Mouse (Mus musculus): ENCODE measurements at regions not wholly inside any gene's neighbourhood (a gene's known extent, or its start where the extent isn't known, plus 50 kb on each side); places are given as distances from the start of the nearest gene placed in this dataset.

GRCm38 (mm10) chr13:83035962-83036361 is 467.9 kb upstream of the Mef2c start:
- DNase-seq, result no peak

- DNase-seq, result no peak
Measured at GRCm38 (mm10) chr13:83041506-83041905, 462.3 kb upstream of the Mef2c start.

GRCm38 (mm10) chr13:83045516-83045915 is 458.3 kb upstream of the Mef2c start:
- DNase-seq, result no peak

GRCm38 (mm10) chr13:83045970-83046369 is 457.9 kb upstream of the Mef2c start:
- no peak for DNase-seq

- no peak for DNase-seq
Measured at GRCm38 (mm10) chr13:83046571-83047123, 457.2 kb upstream of the Mef2c start.

GRCm38 (mm10) chr13:83055865-83056264 is 448.0 kb upstream of the Mef2c start:
- no peak for DNase-seq

- DNase-seq, result no peak
Measured at GRCm38 (mm10) chr13:83056415-83056814, 447.4 kb upstream of the Mef2c start.

- peak; percentile 61 for DNase-seq
Measured at GRCm38 (mm10) chr13:83064727-83065126, 439.1 kb upstream of the Mef2c start.

- DNase-seq, result no peak
Measured at GRCm38 (mm10) chr13:83065201-83065600, 438.6 kb upstream of the Mef2c start.

- DNase-seq, result no peak
Measured at GRCm38 (mm10) chr13:83066115-83066753, 437.6 kb upstream of the Mef2c start.

GRCm38 (mm10) chr13:83067496-83067895 is 436.3 kb upstream of the Mef2c start:
- no peak for DNase-seq

GRCm38 (mm10) chr13:83068588-83068987 is 435.2 kb upstream of the Mef2c start:
- DNase-seq, result no peak

- no peak for DNase-seq
Measured at GRCm38 (mm10) chr13:83069293-83069692, 434.5 kb upstream of the Mef2c start.

- no peak for DNase-seq
Measured at GRCm38 (mm10) chr13:83072073-83072472, 431.8 kb upstream of the Mef2c start.

GRCm38 (mm10) chr13:83074219-83074965 is 429.4 kb upstream of the Mef2c start:
- DNase-seq, result no peak

GRCm38 (mm10) chr13:83075320-83075877 is 428.4 kb upstream of the Mef2c start:
- DNase-seq, result no peak

- DNase-seq, result no peak
Measured at GRCm38 (mm10) chr13:83076611-83077010, 427.2 kb upstream of the Mef2c start.

- DNase-seq, result no peak
Measured at GRCm38 (mm10) chr13:83077085-83077484, 426.7 kb upstream of the Mef2c start.

- no peak for DNase-seq
Measured at GRCm38 (mm10) chr13:83079291-83079690, 424.5 kb upstream of the Mef2c start.

- no peak for DNase-seq
Measured at GRCm38 (mm10) chr13:83084948-83085347, 418.9 kb upstream of the Mef2c start.

GRCm38 (mm10) chr13:83099908-83100307 is 403.9 kb upstream of the Mef2c start:
- DNase-seq, result no peak

- DNase-seq, result no peak
Measured at GRCm38 (mm10) chr13:83110610-83111009, 393.2 kb upstream of the Mef2c start.

- no peak for DNase-seq
Measured at GRCm38 (mm10) chr13:83111503-83111902, 392.3 kb upstream of the Mef2c start.

All from adrenal gland, postnatal 10 days (tissue).